Mouse (Mus musculus) lung, adult 2 months (tissue): ENCODE results near the gene Arhgap15. TPM values are rescaled to one million over a fixed set of nuclear protein-coding genes. Genes with fewer than 3 reads are reported as not detected.

Source experiments
- DNase-seq: peaks from one replicate; pipeline ENCODE4 v3.0.0; 2022
- H3K4me1 ChIP-seq: fragments of 200-500 bp; 2 replicates; pipeline ENCODE4 v1.6.1; 2011; ENCODE audit warnings: low read length; ENCODE audit not compliant: control insufficient read depth, insufficient read depth
- H3K4me3 ChIP-seq: fragments of 200-500 bp; replicated peaks from 2 replicates; pipeline ENCODE3; 2011; ENCODE audit warnings: low read depth, mild to moderate bottlenecking, control low read depth, low read length; ENCODE audit errors: extremely low read depth
- CTCF ChIP-seq: fragments of 200-500 bp; IDR thresholded peaks from 2 replicates; pipeline ENCODE4 v1.5.1; 2011; ENCODE audit warnings: mild to moderate bottlenecking, low read length, control low read depth; ENCODE audit not compliant: insufficient read depth
- POLR2A ChIP-seq: fragments of 200-500 bp; IDR thresholded peaks from 2 replicates; pipeline ENCODE4 v1.6.1; 2011; ENCODE audit warnings: low read depth, mild to moderate bottlenecking, control low read depth, low read length, borderline replicate concordance; ENCODE audit errors: extremely low read depth
- WGBS: fragments of 180-500 bp; shearing (Covaris S2); methylation state at CpG from one replicate; pipeline ENCODE4 v1.1.7; 2018; 5-methylcytosine and 5-hydroxymethylcytosine counted together
- polyA plus RNA-seq: library from polyadenylated mRNA; depleted of rRNA; stranded (reverse); fragments of >200 nt; gene quantifications from 2 replicates; pipeline ENCODE4 v1.2.3, GENCODE M21; 2012

The Arhgap15 gene
- polyA plus RNA-seq, 1 experiment: 1.8 TPM

DNA sequence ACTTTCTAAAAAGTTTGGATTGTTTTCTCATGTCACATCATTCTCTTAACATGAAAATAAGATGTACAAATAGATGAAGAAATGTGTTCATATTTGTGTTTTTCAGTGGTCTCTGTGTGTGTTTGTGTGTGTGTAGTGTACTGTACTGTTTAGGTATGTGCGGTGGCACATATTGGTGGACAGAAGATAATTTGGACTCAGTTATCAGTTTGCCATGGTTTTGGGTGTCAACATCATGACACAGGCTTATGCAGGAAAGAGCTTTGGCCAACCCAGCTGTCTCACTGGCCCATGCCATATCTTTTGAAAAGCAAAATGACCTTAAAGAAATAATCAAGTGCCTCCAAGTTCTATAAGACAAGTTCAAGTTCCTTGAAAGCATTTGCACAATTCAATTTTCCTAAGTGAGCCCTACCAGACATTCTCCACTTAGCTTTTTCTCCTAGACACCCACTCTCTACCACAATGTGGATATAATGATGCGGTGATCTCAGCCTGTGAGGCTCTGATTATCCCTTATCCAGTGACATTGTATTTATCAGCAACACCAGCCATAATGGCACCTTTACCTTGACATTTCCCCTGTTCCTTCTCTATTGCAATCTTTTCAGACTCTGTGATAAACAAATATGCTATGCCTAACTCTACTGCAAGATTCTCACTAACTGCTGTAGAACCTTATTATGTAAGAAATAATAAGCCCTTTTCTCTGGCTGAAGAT is 21.4 kb downstream of the Arhgap15 start:
- no peak for DNase-seq
- no peak overlapping the region for H3K4me3 ChIP-seq
- TF ChIP-seq POLR2A (no peak), CTCF (no peak)
- 95% methylated on average over 2 of the region's 2 CpGs for WGBS
- peaks cover 3% of the 10 kb centered on the region for H3K4me1 ChIP-seq

DNA sequence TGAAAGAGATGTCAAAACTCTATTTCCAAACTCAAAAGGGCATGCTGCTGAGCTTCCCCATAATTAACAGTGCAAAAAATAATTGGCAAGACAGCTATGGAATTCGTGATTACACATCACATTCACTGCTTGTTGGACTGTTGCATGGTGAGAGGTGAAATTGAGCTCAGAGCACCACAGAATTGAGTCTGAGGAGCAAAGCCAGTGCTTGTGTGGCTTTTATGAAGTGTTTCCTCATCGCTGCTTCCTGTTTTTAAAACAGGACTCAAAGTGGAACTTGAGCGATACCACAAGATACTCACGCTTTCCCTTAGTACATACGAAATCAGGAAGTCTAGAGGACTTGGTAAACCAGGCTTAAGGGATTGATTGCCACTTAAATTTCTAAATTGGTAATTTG is 24.0 kb downstream of the Arhgap15 start:
- no peak for TF ChIP-seq CTCF
- no peak for TF ChIP-seq POLR2A
- Histone ChIP-seq H3K4me3 (no peak overlapping the region), H3K4me1 (peaks cover 3% of the 10 kb centered on the region)
- WGBS: 32% methylated on average over 5 of the region's 5 CpGs
- DNase-seq: no peak

DNA sequence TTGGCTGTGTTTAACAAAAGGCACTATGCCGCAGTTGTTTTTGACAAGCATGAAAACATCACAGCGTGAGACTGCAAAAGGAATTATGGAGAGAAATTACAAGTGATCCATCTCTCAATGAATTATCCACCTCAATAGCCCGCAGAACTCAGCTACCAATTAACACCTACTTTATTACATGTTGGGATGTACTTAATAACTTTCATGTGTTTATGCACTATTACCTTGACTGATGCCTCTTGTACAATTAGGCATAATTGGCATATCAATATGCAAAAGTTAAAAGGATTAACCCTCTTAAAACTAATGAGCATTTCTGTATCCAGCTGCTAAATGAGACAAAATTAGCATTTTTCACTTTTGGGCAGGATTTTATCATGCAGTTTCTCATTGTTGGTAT is 33.5 kb downstream of the Arhgap15 start:
- no peaks in the 10 kb centered on the region for H3K4me1 ChIP-seq
- H3K4me3 ChIP-seq: no peak overlapping the region
- DNase-seq: no peak
- WGBS: 90% methylated on average over 3 of the region's 3 CpGs
- TF ChIP-seq CTCF (no peak), POLR2A (no peak)

DNA sequence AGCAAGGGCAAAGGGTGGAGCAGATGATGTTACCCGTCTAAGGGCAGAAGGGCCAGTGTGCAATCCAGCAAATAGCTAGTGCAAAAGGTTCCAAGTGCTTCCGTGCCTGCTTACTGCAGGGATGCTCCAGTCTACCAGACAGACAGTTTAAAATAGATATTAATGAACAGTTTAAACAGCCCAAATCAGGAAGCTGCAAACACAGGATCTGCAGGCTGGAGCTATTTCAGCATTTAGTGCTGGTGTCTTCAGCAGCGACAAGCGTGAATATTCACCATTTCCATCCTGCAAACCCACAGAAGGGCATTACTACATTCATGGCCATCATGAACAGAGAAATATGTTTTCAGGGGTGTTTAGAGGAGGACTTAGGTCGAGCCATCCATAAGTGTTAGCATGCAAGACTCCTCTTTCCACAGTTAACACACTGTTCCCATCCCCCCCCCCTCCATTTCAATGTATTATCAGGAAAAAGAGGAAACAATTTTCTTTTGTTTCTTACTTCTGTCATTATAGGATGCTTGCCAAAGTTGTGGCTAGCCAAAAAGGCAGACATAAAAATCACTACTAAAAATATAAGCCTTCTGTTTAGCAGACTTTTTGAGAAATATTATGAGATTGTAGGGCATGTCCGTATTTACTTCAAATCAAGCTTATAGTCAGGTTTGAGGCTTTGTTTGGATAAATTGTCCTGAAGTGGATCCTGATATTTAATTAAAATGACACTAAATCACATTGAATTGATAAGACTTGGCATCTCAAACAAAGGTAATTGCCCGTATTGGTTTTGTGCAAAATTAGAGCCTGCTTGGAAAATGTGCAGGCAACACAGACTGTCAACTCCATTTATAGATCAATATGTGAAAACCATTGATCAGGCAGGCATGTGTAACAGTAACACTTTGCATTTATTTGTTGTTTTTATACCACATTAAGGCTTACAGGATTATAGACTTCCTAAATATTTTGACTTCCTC is 35.4 kb downstream of the Arhgap15 start:
- H3K4me3 ChIP-seq: no peak overlapping the region
- no peaks in the 10 kb centered on the region for H3K4me1 ChIP-seq
- WGBS: 50% methylated on average over 7 of the region's 7 CpGs
- no peak for TF ChIP-seq POLR2A
- no peak for TF ChIP-seq CTCF
- no peak for DNase-seq

DNA sequence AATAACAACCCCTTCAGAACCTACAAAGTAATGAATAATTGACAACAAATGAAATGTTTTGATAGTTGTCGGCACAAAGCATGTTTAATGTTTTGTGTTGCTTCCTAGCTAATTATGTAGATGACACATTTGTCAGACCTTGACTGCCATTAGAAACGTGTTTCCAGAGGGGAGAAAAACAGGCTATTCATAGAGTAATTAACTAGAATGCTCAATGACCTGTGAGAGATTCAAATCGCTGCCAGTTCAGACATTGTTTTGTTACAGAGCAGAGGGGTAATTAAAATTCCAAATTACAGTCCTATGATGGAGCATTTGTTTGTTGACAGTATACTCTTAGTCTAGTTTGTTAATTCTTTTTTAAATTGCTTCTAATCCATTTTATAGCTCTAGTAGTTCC is 37.5 kb downstream of the Arhgap15 start:
- Histone ChIP-seq H3K4me1 (peaks cover 3% of the 10 kb centered on the region; the same call in 1 of the 2 replicates), H3K4me3 (no peak overlapping the region)
- TF ChIP-seq POLR2A (no peak), CTCF (no peak)
- 55% methylated on average over 3 of the region's 3 CpGs for WGBS
- DNase-seq: no peak

DNA sequence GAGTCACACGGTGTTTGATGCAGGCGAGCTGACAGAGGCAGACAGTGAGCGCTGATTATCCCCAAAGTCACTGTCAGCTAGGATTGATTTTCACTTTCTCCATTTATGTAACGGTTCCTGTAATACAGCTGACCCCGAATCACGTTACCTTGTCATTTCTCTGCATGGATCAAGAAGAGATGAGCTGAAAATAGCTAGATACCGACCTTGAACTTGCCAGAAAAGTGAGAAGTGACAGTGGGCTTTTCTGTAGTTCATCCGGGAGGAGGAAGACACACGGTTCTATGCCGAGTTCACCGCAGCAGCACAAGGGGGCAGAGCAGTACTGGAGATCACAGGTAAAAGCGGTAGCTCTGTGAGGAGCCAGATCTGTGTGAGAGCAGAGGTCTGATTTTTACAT is 38.5 kb downstream of the Arhgap15 start:
- H3K4me1 ChIP-seq: peaks cover 3% of the 10 kb centered on the region; the same call in 1 of the 2 replicates
- TF ChIP-seq POLR2A (no peak), CTCF (peak; percentile 79)
- DNase-seq: no peak
- no peak overlapping the region for H3K4me3 ChIP-seq
- WGBS: 46% methylated on average over 12 of the region's 12 CpGs

DNA sequence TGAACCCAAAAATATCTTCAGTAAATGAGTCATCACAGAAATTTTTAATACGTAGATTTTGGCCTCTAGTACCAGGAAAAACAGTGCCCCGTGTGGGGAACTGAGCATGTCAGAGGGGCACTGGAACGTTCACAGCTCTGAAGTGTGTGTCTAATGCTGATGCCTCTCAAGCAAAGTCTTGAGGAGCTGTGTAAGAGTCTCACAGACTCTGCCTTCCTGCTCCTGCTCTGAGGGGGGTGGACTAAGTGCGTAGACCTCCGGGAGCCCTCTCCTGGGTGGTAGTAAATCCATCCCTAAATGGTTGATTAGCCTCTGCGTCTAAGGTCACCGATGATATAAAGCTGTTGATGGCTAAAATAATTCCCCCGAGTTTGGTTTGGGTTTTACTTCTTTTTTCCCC is 39.9 kb downstream of the Arhgap15 start:
- no peak for DNase-seq
- TF ChIP-seq POLR2A (no peak), CTCF (no peak)
- Histone ChIP-seq H3K4me3 (no peak overlapping the region), H3K4me1 (peaks cover 3% of the 10 kb centered on the region; the same call in 1 of the 2 replicates)
- WGBS: 62% methylated on average over 8 of the region's 8 CpGs

DNA sequence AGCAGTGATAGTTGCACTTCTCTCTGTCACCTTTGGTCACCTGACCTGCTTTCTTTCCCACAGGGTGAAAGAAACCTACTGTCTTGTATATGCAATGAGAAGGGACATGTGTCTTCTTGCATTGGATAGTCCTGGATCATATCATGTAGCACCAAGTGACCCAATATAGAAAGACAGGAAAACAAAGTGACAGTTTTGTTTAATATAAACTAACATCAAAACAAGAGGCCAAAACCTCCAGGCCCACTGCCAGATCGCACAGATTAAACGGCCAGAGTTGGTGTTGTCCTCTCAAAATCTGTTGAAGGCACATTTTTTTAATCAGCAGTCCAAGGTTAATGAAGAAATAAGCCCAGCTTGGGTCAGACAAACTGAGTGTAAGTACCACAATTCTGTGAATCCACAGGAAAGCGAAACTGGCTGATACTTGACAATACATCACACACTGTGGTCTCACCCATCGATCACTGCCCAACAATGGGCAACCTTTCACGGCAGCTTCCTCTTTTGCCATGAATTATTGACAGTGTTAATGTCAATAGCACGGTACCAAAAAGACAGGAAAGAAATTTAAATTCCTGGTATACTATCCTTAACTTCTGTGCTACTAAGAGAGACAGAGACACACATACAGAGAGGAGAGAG is 41.5 kb downstream of the Arhgap15 start:
- no peak for DNase-seq
- WGBS: 39% methylated on average over 6 of the region's 6 CpGs

DNA sequence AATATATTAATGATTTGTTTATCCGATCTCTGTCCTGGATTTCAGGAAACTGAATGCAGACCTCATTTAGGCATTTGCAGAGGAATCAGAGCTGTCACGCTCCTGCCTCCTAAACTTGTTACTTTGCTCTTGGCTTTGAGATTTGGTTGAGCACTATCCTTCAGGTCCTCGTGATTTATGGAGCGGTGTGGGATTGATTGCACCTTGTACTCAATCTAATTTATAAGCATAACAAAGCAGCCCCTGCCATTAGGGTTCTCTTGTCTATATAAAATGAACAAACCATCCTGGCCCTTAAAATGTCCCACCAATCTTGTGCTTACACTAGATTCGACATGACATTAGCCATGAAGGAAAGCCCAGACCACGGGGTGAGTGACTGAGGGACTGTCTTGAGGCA is 43.0 kb downstream of the Arhgap15 start:
- TF ChIP-seq CTCF: no peak
- TF ChIP-seq POLR2A: no peak
- H3K4me3 ChIP-seq: no peak overlapping the region
- DNase-seq: no peak
- H3K4me1 ChIP-seq: peaks cover 3% of the 10 kb centered on the region; the same call in 1 of the 2 replicates
- WGBS: 64% methylated on average over 6 of the region's 6 CpGs

More for the DNA sequence above, 41.5 kb downstream of the Arhgap15 start:
- no peak overlapping the region for H3K4me3 ChIP-seq
- peaks cover 3% of the 10 kb centered on the region; the same call in 1 of the 2 replicates for H3K4me1 ChIP-seq
- TF ChIP-seq CTCF (no peak), POLR2A (no peak)
